Mouse (Mus musculus): ENCODE measurements at regions not wholly inside any gene's neighbourhood (a gene's known extent, or its start where the extent isn't known, plus 50 kb on each side); places are given as distances from the start of the nearest gene placed in this dataset.

- no peak for TF ChIP-seq CTCF (IDR thresholded peaks at IDR 0.05; ENCODE audit: borderline replicate concordance, extremely low read depth, insufficient read depth, insufficient read length)
- TF ChIP-seq POLR2A (IDR thresholded peaks at IDR 0.05; ENCODE audit: borderline replicate concordance, extremely low read depth, insufficient read depth, insufficient read length, poor library complexity, severe bottlenecking) = no peak
Measured at GRCm38 (mm10) chr4:105658581-105658980, 131.1 kb upstream of the Gm12728 start.

All from brain, embryonic 14.5 days (tissue).